Mouse (Mus musculus) erythroblast, embryonic 14.5 days (primary cell): ENCODE measurements around the gene Dgke.

Experiments used
- GATA1 ChIP-seq: IDR thresholded peaks from 2 replicates; pipeline ENCODE4 v1.6.1; 2012; ENCODE audit warnings: low read length, inconsistent platforms, mixed read lengths
- TAL1 ChIP-seq: IDR thresholded peaks from 3 replicates; pipeline ENCODE4 v1.6.1; 2012; ENCODE audit warnings: low read length, inconsistent platforms, mixed read lengths

- TF ChIP-seq GATA1 (no peak), TAL1 (no peak)
Observed at GRCm38 (mm10) chr11:89026117-89026516, 40.5 kb downstream of the Dgke start.
